Mouse (Mus musculus) Patski (cell line): ENCODE results near the gene Hist1h2bj. TPM values are rescaled to one million over a fixed set of nuclear protein-coding genes. Genes with fewer than 3 reads are reported as not detected.
A peak's percentile ranks its signal among the peaks of the same experiment; 100 is the strongest.

Experiments
- ATAC-seq: fragments of 100-300 bp; one replicate; pipeline ENCODE4 v1.8.0; 2021
- CTCF ChIA-PET: fragments of 350-600 bp; sonication (Branson Sonifier 250); formaldehyde crosslinking; loops from one replicate; lab custom pipeline; 2022; ENCODE audit warnings: inconsistent platforms; lab: Charles Lee
- POLR2A ChIA-PET: fragments of 350-600 bp; sonication (Branson Sonifier 250); formaldehyde crosslinking; loops from one replicate; lab custom pipeline; 2022; ENCODE audit warnings: antibody characterized with exemption, inconsistent platforms; lab: Charles Lee
- DNase-seq: peaks from one replicate; pipeline ENCODE4 v3.0.0-alpha.2; 2011; ENCODE audit warnings: low read depth, low spot score
- H3K27me3 ChIP-seq: fragments of 371-371 bp; one replicate; pipeline ENCODE4 v1.5.1; 2021
- CTCF ChIP-seq: fragments of 100-300 bp; IDR thresholded peaks from one replicate; pipeline ENCODE4 v1.5.1; 2021
- in situ Hi-C: fragments of 300-500 bp; cut with MboI; formaldehyde crosslinking; loops from 3 replicates; pipeline ENCODE4 v1.11.1; 2018; ENCODE audit warnings: low pct_unique_long_range_greater_than_20kb, mixed read lengths
- polyA plus RNA-seq: library from polyadenylated mRNA; unstranded; gene quantifications from one replicate; pipeline ENCODE4 v1.2.3, GENCODE M21; 2021

Hist1h2bj gene
- polyA plus RNA-seq, 1 experiment from 2014 or later, result not detected

- in situ Hi-C loops, result no loop called here
- DNase-seq (no peak), ATAC-seq (no peak)
- H3K27me3 ChIP-seq, result peaks cover 4% of the 10 kb centered on the region
- no peak for TF ChIP-seq CTCF
- ChIA-PET CTCF (interaction anchor here (1.1 to 2.6 kb wide), 2 partner anchors 8 to 40 kb away, joined by 3 to 9 read pairs; no protein-coding TSS in a partner anchor), POLR2A (interaction anchor here (1.1 kb wide), 1 partner anchor 31 kb away, joined by 3 read pairs; no protein-coding TSS in a partner anchor)
Observed at GRCm38 (mm10) chr13:22014411-22014845, 28.6 kb upstream of the Hist1h2bj start.

- no peak for TF ChIP-seq CTCF
- ChIA-PET CTCF (interaction anchor here (1.1 to 2.6 kb wide), 2 partner anchors 10 to 41 kb away, joined by 3 to 9 read pairs; no protein-coding TSS in a partner anchor), POLR2A (interaction anchor here (1.1 kb wide), 1 partner anchor 32 kb away, joined by 3 read pairs; no protein-coding TSS in a partner anchor)
- ATAC-seq (no peak), DNase-seq (peak; percentile 51)
- in situ Hi-C loops, result no loop called here
- no peaks in the 10 kb centered on the region for H3K27me3 ChIP-seq
Observed at GRCm38 (mm10) chr13:22015479-22016450, 27.2 kb upstream of the Hist1h2bj start.

- H3K27me3 ChIP-seq, result no peaks in the 10 kb centered on the region
- CTCF ChIA-PET, result interaction anchor here (1.2 to 1.4 kb wide), 3 partner anchors 9 to 46 kb away, joined by 4 to 6 read pairs (median 4); no protein-coding TSS in a partner anchor
- POLR2A ChIA-PET, result no interaction called here
- no peak for DNase-seq
- TF ChIP-seq CTCF, result no peak
- in situ Hi-C loops, result loop anchor here (10.0 kb wide), 1 partner anchor 1415 kb away; no protein-coding TSS in a partner anchor
- ATAC-seq, result no peak
Observed at GRCm38 (mm10) chr13:22019934-22020835, 22.8 kb upstream of the Hist1h2bj start.

DNA sequence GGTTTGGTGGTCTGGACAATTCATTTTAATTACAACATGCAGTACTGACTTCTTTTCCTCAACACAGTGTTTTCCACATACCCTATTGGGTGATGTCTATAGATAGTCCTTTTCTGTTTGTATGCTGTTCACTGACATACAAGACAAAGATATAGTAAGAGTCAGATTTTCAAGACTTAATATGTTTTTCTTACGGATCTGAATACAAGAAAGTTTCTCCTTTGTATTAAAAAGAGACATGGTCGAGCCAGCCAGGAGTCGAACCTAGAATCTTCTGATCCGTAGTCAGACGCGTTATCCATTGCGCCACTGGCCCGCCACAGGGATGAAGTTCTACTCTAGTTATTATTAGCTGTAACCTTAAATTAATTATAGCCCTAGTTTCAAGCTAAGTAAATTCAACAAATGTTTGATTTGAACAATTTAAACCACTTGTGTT is 22.1 kb upstream of the Hist1h2bj start:
- H3K27me3 ChIP-seq, result no peaks in the 10 kb centered on the region
- TF ChIP-seq CTCF, result no peak
- DNase-seq (no peak), ATAC-seq (peak; percentile 30)
- CTCF ChIA-PET, result interaction anchor here (1.0 to 1.4 kb wide), 2 partner anchors 10 to 47 kb away, joined by 4 to 6 read pairs; no protein-coding TSS in a partner anchor
- in situ Hi-C loops, result loop anchor here (10.0 kb wide), 1 partner anchor 1414 kb away; no protein-coding TSS in a partner anchor
- POLR2A ChIA-PET, result no interaction called here

GRCm38 (mm10) chr13:22021581-22021980 is 21.4 kb upstream of the Hist1h2bj start:
- no peak for ATAC-seq
- POLR2A ChIA-PET, result no interaction called here

DNA sequence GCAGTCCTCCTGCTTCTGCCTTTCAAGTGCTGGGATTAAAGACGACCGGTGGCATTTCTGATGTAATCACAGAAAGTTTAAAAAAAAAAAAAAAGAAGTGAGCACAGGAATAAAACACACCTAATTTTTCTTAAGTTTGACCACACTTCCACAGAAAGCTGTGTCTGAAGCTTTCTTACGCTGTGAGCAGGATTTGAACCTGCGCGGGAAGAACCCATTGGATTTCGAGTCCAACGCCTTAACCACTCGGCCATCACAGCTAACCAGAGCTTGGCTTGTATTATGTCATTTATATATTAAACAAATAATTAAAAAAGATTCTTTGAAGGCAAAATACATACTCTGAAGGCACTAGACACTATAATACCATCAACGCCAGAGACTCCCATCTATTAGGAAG is 20.8 kb upstream of the Hist1h2bj start:
- TF ChIP-seq CTCF, result no peak
- in situ Hi-C loops, result loop anchor here (10.0 kb wide), 1 partner anchor 1413 kb away; no protein-coding TSS in a partner anchor
- DNase-seq (no peak), ATAC-seq (peak; percentile 82)
- POLR2A ChIA-PET, result no interaction called here
- CTCF ChIA-PET, result no interaction called here
- H3K27me3 ChIP-seq, result no peaks in the 10 kb centered on the region

More at GRCm38 (mm10) chr13:22021581-22021980, 21.4 kb upstream of the Hist1h2bj start:
- no peak for DNase-seq
- CTCF ChIA-PET, result interaction anchor here (1.0 to 1.4 kb wide), 2 partner anchors 9 to 47 kb away, joined by 4 to 6 read pairs; no protein-coding TSS in a partner anchor
- no peak for TF ChIP-seq CTCF
- H3K27me3 ChIP-seq, result no peaks in the 10 kb centered on the region
- in situ Hi-C loops, result loop anchor here (10.0 kb wide), 1 partner anchor 1413 kb away; no protein-coding TSS in a partner anchor

- ChIA-PET POLR2A (interaction anchor here (0.6 kb wide), 1 partner anchor 1374 kb away, joined by 3 read pairs; no protein-coding TSS in a partner anchor), CTCF (no interaction called here)
- DNase-seq (no peak), ATAC-seq (no peak)
- TF ChIP-seq CTCF, result no peak
- no peaks in the 10 kb centered on the region for H3K27me3 ChIP-seq
- in situ Hi-C loops, result loop anchor here (5.0 to 25.0 kb wide), 3 partner anchors 54 to 1408 kb away; partner anchors contain the start of gene Zkscan3
Observed at GRCm38 (mm10) chr13:22026058-22027031, 16.7 kb upstream of the Hist1h2bj start.

- in situ Hi-C loops, result loop anchor here (5.0 to 25.0 kb wide), 3 partner anchors 57 to 1406 kb away; partner anchors contain the start of gene Zkscan3
- CTCF ChIA-PET, result interaction anchor here (1.0 to 2.0 kb wide), 14 partner anchors 9 to 153 kb away, joined by 3 to 15 read pairs (median 4); no protein-coding TSS in a partner anchor
- H3K27me3 ChIP-seq, result no peaks in the 10 kb centered on the region
- ATAC-seq (peak; percentile 90), DNase-seq (no peak)
- TF ChIP-seq CTCF, result peak; percentile 97
- POLR2A ChIA-PET, result no interaction called here
Observed at GRCm38 (mm10) chr13:22028673-22029460, 14.1 kb upstream of the Hist1h2bj start.
